Mouse (Mus musculus) spleen, adult 2 months (tissue): ENCODE data around the gene Adam33.

Experiments
- CTCF ChIP-seq: fragments of 200-500 bp; IDR thresholded peaks from 2 replicates; pipeline ENCODE4 v1.5.1; 2011; ENCODE audit warnings: mild to moderate bottlenecking, inconsistent platforms; ENCODE audit not compliant: insufficient read depth, insufficient read length, insufficient replicate concordance; ENCODE audit errors: extremely low read depth
- POLR2A ChIP-seq: fragments of 200-500 bp; IDR thresholded peaks from 2 replicates; pipeline ENCODE4 v1.6.1; 2011; ENCODE audit warnings: low read depth, low read length, inconsistent platforms

DNA sequence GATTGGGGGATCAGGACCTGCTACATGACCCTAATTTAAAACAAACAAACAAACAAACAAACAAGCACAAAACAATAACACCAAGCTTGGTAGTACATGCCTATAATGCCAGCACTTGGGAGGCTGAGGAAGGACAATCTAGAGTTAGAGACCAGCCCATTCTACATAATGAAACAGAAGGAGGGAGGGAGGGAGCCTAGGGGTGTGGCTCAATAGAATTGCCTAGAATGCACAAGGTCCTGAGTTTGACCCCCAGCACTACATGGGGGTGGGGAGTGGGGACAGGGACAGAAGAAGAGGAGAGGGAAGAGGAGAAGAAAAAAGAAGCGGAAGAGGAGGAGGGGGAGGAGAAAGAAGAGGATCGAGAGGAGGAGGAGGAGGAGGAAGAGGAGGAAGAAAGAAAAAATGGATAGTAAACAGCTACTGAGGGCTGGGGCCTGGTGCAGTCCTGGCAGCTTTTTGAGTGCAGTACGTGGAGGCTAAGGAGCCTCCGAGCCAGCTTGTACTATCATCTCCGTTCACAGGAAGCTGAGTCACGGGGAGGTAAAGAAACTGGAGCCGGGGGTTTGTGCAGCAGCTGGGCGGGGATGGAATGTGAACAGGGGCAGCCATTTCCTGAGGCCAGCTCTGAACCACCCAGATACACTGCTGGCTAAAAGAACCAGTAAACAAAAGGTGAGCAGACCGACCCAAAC, 32.6 kb upstream of the Adam33 start:
- TF ChIP-seq POLR2A (no peak), CTCF (no peak)
